Mouse (Mus musculus): ENCODE results near the gene Mms19.

The Mms19 gene

GRCm38 (mm10) chr19:41997090-41997489 lies 16.1 kb upstream of the Mms19 start:
- no peak for DNase-seq

DNA sequence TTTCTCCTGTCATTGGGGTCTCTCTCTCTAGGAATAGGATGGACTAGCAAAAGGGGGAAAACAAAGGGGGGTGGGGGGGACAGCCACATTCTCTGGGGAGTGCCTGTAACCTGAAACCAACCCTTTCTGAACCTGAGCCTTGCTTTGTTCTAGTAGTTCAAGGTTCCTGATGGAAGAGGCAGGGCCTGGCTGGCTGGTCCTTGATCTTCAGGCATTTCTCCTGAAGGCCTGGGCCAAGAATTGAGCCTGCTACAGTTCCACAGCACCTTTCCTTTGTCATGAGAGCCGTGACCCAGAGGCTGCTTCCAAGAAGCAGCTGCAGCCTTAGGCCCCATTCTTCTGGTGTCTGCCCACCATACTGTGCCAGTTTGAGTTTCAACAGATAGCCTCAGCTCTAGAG lies 14.5 kb upstream of the Mms19 start:
- DNase-seq = no peak

GRCm38 (mm10) chr19:41994023-41994422 lies 13.1 kb upstream of the Mms19 start:
- no peak for DNase-seq

- no peak for DNase-seq
These were observed 12.5 kb upstream of the Mms19 start for GRCm38 (mm10) chr19:41993484-41993883.

DNA sequence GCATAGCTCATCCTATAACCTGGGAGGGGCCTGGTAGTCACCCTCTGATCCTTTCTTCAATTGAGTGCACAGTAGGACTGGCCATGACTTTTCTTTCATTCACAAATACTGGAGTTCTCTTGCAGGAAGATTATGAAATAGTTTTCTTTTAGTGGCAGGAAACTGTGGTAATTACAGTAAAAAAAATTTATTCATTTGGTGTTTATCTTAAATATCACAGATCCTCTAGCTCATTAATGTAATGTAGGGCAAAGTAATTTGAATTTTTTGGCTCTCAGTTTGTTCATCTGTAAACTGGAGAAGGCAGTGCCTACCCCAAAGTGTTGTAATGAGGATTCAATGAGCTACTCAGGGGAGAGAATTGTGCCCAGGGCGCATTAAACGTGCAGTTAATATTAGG lies 12.0 kb upstream of the Mms19 start:
- DNase-seq = no peak

DNA sequence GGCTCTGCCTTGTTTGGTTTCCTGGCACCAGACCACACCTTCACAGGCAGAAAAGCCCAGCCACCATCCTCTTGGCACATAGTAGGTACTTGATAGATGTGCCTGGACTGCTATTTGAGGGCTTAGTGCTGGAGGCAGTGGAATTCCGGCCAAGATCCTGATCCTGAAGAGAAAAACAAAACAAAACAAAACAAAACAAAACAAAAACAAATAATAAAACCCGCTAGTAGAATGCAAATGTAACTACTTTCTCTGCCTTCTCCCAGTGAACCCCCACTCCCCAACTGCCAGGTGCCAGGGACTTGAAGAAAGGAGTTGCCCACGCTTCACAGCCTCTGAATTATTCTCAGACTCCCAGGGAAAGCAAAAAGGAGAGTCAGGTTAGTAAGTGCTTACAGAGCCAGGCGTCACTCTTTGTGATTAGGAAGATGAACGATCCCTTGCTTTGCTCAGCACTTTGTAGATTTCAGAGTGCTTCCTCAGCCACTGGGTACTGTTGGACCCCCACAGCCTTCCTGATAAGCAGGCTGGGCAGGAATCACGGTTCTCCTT lies 11.0 kb upstream of the Mms19 start:
- no peak for DNase-seq

DNA sequence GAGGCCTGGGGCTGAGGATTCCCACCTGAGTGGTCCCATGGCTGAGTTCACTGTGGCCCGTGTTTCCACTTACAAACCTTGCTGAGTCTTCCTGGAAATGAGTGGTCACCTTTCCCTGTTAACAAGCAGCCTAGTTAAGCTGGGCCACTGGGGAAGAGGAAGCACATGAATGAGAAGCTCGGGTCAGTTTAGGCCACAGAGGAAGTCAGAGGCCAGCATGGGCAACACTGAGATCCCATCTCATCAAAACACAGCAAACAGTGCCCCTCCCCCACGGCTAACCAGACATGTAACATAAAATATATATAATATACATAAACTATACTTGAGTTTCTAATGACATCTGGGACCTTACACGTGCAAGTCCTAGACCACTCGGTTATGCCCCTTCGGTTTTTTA lies 8.9 kb upstream of the Mms19 start:
- DNase-seq = no peak

GRCm38 (mm10) chr19:41987206-41987605 lies 6.2 kb upstream of the Mms19 start:
- DNase-seq = no peak

DNA sequence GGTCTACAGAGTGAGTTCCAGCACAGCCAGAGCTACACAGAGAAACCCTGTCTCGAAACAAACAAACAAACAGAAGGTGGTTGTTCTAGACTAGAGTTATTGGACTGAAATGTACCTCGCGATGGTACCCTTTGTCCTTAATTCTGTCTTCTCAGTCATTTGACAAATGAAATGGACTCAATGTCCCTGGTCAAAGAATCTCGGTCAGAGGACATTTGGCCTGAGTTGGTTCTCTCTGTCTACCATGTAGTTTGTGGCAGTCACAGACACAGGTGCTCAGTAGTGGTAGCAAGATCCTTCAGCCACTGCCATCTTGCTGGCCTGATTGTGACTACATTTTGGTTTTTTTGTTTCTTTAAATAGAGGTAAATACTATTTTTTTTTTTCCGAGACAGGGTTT lies 5.0 kb upstream of the Mms19 start:
- no peak for DNase-seq

DNA sequence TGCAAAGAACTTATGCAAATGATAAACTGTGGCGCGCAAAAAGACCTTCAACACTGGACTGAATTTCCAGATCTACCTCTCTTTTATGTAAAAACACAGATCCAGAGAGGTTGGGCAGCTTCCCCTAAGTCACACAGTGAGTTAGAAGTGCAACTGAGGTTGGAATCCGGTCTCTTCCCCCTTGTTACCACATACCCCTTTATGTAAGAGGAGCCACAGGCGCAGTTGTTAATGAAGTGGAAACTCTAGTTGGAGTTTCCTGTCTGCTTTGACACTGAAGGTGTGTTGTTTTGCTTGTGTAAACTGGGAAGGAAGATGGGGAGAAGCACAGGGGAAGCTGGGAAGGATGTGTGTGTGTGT lies 1.8 kb upstream of the Mms19 start:
- DNase-seq = no peak

DNA sequence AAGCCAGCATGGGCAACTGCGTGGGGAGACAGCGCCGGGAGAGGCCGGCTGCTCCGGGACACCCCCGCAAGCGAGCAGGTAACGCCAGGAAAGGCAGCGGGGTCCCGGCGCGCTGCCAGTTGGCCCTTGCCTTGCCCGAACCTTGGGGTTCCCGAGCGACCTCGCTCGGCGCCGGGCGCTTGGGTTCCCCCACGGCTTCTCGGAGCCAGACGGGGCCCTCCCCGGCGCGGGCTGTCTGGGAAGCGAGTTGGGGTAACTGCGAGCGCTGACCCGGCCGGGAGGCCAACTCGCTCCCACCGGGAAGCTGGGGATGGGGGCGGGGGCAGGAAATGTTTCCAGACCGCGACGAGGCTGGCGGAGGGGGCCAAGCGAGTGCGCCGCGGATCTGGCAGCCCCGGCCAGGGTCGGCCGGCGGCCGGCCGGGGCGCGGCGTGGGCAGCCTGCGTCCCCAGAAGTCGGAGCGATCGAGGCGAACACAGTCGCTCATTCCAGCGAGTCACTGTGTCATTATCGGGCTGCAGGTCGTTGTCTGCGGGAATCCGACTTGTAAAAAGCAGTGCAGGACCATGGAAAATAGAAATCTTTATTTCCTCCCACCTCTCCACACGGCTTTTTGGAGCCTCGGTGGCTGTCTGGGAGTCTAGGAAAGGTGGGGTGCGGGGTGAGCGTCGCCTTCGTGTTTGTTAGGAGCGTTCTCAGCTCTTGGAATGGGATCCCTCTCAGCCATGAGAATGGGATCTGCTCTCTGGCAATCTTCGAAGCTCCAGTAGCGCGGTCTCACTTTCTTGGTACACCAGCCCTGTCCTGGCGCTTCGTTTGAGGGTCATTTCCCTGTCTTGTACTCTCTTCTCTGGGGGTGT lies 1.2 kb upstream of the Mms19 start:
- DNase-seq = peak; percentile 76

DNA sequence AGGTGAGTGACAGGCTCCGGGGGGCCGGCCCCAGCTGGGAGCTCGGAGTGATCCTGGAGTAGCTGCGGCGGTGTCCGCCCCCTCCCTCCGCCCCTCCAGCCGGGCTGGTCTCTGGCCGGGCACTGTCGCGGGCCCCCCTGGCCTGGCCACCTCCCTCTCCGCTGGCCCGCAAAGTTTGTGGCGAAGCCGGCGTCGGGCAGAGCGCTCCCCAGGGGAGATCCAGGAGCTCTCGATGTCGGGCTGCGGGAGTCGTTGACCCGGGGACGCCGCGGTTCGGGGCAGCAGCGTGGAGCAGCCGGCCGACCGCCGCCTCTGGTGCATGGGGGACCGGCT lies 604 bp upstream of the Mms19 start, which contains the start of gene Ubtd1:
TSS of gene Ubtd1 (plus strand) at position 169 of the 333 bp plus-strand sequence.
- no peak for DNase-seq

- DNase-seq = no peak
These were observed 537 bp downstream of the Mms19 start for GRCm38 (mm10) chr19:41980422-41980818.

- no peak for DNase-seq
These were observed 6.8 kb downstream of the Mms19 start for GRCm38 (mm10) chr19:41973891-41974794.

GRCm38 (mm10) chr19:41969618-41970017 lies 11.3 kb downstream of the Mms19 start:
- no peak for DNase-seq

DNA sequence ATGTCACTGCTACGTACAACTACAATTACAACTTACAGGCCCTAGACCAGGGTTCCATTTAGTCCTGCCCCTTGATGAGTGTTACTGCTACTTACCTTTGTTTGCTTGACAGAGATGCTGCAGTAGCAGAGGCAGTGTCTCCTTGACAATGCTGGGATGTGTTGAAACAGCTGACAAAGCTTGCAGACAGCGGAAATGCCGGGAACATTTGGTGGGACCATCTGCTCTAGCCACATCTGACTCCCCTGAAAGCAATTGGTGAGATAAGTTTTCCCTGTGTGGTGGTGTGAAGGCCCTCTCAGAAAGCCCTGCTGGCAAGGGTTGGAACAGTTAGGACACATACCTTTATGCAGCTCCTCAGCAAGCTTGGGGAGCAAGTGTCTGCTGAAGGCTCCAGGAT lies 27.4 kb downstream of the Mms19 start:
- no peak for DNase-seq

DNA sequence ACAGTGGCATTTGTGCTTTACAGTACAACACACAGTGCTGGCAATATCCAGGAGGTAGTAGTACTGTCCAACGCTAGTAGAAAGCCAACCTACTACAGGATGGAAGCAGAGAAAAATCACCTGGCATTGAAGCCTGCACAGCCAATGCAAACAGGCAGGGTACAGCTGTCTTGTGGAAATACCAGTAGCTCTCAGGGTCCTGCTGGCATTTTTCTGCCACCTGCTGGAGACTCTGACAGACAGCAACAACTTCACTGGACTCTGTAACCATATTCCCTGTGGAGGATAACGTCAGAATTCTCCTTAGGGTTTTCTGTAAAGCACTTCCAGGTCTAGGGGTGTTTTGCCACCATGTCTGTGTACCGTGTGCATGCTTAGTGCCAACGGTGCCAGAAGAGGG lies 28.7 kb downstream of the Mms19 start:
- no peak for DNase-seq

- no peak for DNase-seq
These were observed 37.1 kb downstream of the Mms19 start for GRCm38 (mm10) chr19:41943841-41944240.

DNA sequence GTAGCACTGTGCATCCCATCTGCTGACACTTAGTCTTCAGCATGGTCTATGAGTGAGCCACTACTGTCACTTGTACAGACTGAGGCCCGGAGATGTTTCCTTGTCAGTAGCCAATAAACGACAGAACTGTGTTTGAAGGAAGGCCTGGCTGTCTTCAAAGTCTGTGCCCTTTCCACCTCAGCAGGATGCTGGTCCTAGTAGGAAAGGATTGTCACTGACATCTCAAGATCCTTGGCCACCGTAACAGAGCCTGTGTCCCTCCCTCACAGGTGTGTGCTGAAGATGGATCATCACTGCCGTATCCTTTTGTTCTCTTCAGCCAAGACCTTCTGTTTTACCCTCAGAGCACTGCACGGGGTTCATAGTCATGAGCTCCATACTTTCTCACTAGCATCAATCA lies 42.4 kb downstream of the Mms19 start:
- no peak for DNase-seq

- DNase-seq = no peak
These were observed 45.0 kb downstream of the Mms19 start for GRCm38 (mm10) chr19:41935921-41936320.

DNA sequence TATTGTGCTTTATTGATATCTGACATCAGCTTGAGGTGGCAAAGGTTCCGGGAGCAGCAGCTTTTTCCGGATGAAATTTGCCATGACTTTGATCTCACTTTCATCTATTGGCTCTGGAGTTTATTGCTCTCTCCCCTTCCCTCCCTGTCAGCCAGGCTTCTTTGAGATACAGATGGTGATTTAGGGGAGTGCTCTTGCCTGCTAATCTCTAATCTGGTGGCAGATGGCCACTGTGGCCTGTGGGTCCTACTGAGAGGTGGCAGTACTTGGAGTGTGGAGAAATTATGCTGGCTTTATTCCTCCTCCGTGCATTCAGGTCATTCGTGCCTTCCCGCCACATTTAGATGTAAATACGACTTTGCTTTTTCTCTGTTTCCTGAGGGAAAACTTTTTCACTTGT lies 46.8 kb downstream of the Mms19 start:
- DNase-seq = no peak

DNA sequence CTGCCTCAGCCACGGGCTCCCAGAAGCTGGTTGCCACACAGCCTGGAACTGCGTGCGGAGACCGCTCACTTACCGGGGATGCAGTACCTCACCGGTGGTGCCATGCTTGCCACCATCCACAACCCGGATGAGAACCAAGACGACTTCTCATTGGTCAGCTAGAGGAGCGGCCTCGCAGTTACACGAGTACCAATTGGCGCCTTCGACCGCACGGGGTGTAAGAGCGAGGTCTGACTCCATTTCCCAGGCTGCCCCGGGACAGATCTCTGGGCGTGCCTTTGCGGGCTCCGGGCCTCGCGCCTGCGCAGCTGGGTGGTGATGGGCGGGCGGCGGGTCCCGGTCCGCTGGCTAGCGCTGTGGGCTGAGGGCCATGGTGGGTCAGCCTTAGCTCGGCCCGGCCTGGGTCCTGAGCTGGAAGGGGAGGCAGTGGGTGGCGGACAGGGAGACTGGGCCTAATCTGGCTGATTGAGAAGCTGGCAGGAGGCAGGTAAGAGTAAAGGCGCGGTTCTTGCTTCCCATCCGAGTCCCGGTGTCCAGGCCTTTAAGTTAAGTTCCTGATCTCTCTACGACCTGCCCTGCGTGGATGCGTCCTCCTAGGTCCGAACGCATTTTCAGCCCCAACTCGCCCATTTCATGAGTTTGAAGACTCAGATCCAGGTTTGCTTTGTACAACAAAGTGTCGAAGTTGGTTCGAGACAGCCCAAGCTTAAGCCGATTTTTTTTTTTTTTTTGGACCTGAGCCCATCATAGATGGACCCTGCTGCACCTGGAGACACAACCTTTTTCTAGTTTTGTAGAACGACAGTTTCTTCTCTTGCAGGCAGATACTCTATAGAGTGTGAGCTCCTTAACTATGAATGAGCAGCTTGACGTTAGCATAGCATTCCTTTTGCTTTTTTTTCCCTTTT lies 47.5 kb downstream of the Mms19 start, which contains the start of the genes Exosc1 and Zdhhc16:
TSS of gene Exosc1 (minus strand) at position 245 of the 908 bp plus-strand sequence.
TSS of gene Zdhhc16 (plus strand) at position 302 of the 908 bp plus-strand sequence.
- peak; percentile 97 for DNase-seq

- DNase-seq = no peak
These were observed 48.3 kb downstream of the Mms19 start for GRCm38 (mm10) chr19:41932686-41933085.

Data from cerebellum, adult 8-10 months (tissue).